Mouse (Mus musculus) brain, embryonic 14.5 days (tissue): Measurements from ENCODE around the gene A130010J15Rik.

Source experiments
- CTCF ChIP-seq: fragments of 200-500 bp; IDR thresholded peaks from 2 replicates; pipeline ENCODE4 v1.5.1; 2012; ENCODE audit warnings: inconsistent platforms, mild to moderate bottlenecking, moderate library complexity, borderline replicate concordance; ENCODE audit not compliant: insufficient read depth, insufficient read length; ENCODE audit errors: extremely low read depth
- POLR2A ChIP-seq: fragments of 200-500 bp; IDR thresholded peaks from 2 replicates; pipeline ENCODE4 v1.6.1; 2012; ENCODE audit warnings: mild to moderate bottlenecking, inconsistent platforms, borderline replicate concordance; ENCODE audit not compliant: poor library complexity, insufficient read depth, insufficient read length, severe bottlenecking; ENCODE audit errors: extremely low read depth

- TF ChIP-seq CTCF, result peak; percentile 65; the same call in 1 of the 2 replicates
- TF ChIP-seq POLR2A, result no peak
These were observed 40.3 kb downstream of the A130010J15Rik start for GRCm38 (mm10) chr1:193208178-193208577.
